Mouse (Mus musculus) spleen, embryonic (tissue): Measurements from ENCODE around the gene Rlbp1.

ENCODE experiments used
- CTCF ChIA-PET: fragments of 350-600 bp; sonication (Branson Sonifier 250); formaldehyde crosslinking; loops from one replicate; lab custom pipeline; 2022; lab: Charles Lee

Rlbp1 gene

DNA sequence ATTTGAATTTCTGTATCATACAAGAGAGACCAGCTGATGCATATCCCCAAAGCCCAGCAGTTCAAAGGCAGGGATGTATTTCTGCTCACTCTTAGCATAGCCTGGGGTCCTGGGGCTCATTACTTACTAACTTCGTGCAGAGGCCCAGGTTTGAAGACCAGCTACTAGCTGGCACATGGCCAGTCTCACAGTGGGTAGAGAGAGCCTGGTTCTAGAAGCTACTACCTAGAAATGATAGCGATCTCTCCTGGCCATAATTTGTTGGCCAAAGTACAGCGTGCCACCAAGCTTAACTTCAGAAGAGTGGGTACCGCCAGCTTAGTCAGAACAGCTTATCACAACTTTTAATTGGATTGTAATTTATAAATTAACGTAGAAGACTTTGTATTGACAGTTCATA, 58.1 kb downstream of the Rlbp1 start:
- CTCF ChIA-PET: no interaction called here
